Mouse (Mus musculus): ENCODE results near the gene Gjc2. TPM values are rescaled to one million over a fixed set of nuclear protein-coding genes. Genes with fewer than 3 reads are reported as not detected.

Gene Gjc2
- total RNA-seq, 1 experiment from 2014 or later = not detected

GRCm38 (mm10) chr11:59165616-59166241 is 17.3 kb downstream of the Gjc2 start:
- ATAC-seq (replicated peaks; ENCODE audit: insufficient number of reproducible peaks, low FRiP score, low TSS enrichment, poor library complexity, severe bottlenecking) = no peak

- no peak for ATAC-seq (replicated peaks; ENCODE audit: insufficient number of reproducible peaks, low FRiP score, low TSS enrichment, poor library complexity, severe bottlenecking)
Observed at GRCm38 (mm10) chr11:59164384-59164783, 18.6 kb downstream of the Gjc2 start.

- ATAC-seq (replicated peaks; ENCODE audit: insufficient number of reproducible peaks, low FRiP score, low TSS enrichment, poor library complexity, severe bottlenecking) = peak; percentile 90
Observed at GRCm38 (mm10) chr11:59163255-59164236, 19.5 kb downstream of the Gjc2 start, which contains the start of gene Iba57. Gene Iba57 (minus strand): TSS chr11:59163739.

- no peak for ATAC-seq (replicated peaks; ENCODE audit: insufficient number of reproducible peaks, low FRiP score, low TSS enrichment, poor library complexity, severe bottlenecking)
Observed at GRCm38 (mm10) chr11:59162443-59163254, 20.4 kb downstream of the Gjc2 start.

GRCm38 (mm10) chr11:59161398-59161797 is 21.6 kb downstream of the Gjc2 start:
- no peak for ATAC-seq (replicated peaks; ENCODE audit: insufficient number of reproducible peaks, low FRiP score, low TSS enrichment, poor library complexity, severe bottlenecking)

GRCm38 (mm10) chr11:59159558-59159957 is 23.5 kb downstream of the Gjc2 start:
- no peak for ATAC-seq (replicated peaks; ENCODE audit: insufficient number of reproducible peaks, low FRiP score, low TSS enrichment, poor library complexity, severe bottlenecking)

- no peak for ATAC-seq (replicated peaks; ENCODE audit: insufficient number of reproducible peaks, low FRiP score, low TSS enrichment, poor library complexity, severe bottlenecking)
Observed at GRCm38 (mm10) chr11:59159099-59159498, 23.9 kb downstream of the Gjc2 start.

- no peak for ATAC-seq (replicated peaks; ENCODE audit: insufficient number of reproducible peaks, low FRiP score, low TSS enrichment, poor library complexity, severe bottlenecking)
Observed at GRCm38 (mm10) chr11:59155900-59156299, 27.1 kb downstream of the Gjc2 start.

- ATAC-seq (replicated peaks; ENCODE audit: insufficient number of reproducible peaks, low FRiP score, low TSS enrichment, poor library complexity, severe bottlenecking) = no peak
Observed at GRCm38 (mm10) chr11:59154220-59154619, 28.8 kb downstream of the Gjc2 start.

GRCm38 (mm10) chr11:59151729-59152128 is 31.3 kb downstream of the Gjc2 start:
- no peak for ATAC-seq (replicated peaks; ENCODE audit: insufficient number of reproducible peaks, low FRiP score, low TSS enrichment, poor library complexity, severe bottlenecking)

- no peak for ATAC-seq (replicated peaks; ENCODE audit: insufficient number of reproducible peaks, low FRiP score, low TSS enrichment, poor library complexity, severe bottlenecking)
Observed at GRCm38 (mm10) chr11:59149302-59149701, 33.7 kb downstream of the Gjc2 start.

- no peak for ATAC-seq (replicated peaks; ENCODE audit: insufficient number of reproducible peaks, low FRiP score, low TSS enrichment, poor library complexity, severe bottlenecking)
Observed at GRCm38 (mm10) chr11:59142962-59143361, 40.1 kb downstream of the Gjc2 start.

GRCm38 (mm10) chr11:59141772-59142370 is 41.1 kb downstream of the Gjc2 start:
- no peak for ATAC-seq (replicated peaks; ENCODE audit: insufficient number of reproducible peaks, low FRiP score, low TSS enrichment, poor library complexity, severe bottlenecking)

- ATAC-seq (replicated peaks; ENCODE audit: insufficient number of reproducible peaks, low FRiP score, low TSS enrichment, poor library complexity, severe bottlenecking) = no peak
Observed at GRCm38 (mm10) chr11:59138537-59139486, 44.2 kb downstream of the Gjc2 start.

GRCm38 (mm10) chr11:59136994-59137706 is 45.9 kb downstream of the Gjc2 start:
- ATAC-seq (replicated peaks; ENCODE audit: insufficient number of reproducible peaks, low FRiP score, low TSS enrichment, poor library complexity, severe bottlenecking) = no peak

- no peak for ATAC-seq (replicated peaks; ENCODE audit: insufficient number of reproducible peaks, low FRiP score, low TSS enrichment, poor library complexity, severe bottlenecking)
Observed at GRCm38 (mm10) chr11:59135904-59136452, 47.0 kb downstream of the Gjc2 start, which contains the start of gene Obscn. Gene Obscn (minus strand): TSS chr11:59136402.

All from monocyte, adult 5-6 weeks (primary cell).